23 mouse cellular contexts compared by ENCODE assay signal in the genomic region with DNA sequence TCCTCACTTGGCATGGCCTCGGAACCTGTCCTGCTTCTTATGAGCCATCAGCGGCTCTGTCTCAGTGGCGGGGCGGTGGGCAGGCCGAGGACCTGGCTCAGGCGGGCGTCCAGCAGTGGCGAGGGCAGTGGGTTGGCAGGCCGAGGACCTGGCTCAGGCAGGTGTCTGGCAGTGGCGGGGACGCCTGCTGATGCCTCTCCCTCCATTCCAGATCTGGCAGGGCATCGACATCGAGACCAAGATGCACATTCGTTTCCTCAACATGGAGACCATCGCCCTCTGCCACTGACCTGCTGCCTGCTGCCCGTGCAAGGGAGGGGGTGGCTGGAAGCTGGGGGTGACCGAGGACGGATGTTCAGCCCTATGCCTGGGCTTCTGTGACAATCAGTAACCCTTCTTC.
"Had no signal": no experiment of that assay in that cellular context is flagged by ENCODE, and none has a peak within 500 bp of the region (broad histone marks: within the 10 kb centered on the region; RNA-seq: fewer than 3 reads in every experiment).

No protein-coding gene starts in this region.

- H3K36me3 ChIP-seq: neural tube, embryonic 15.5 days had no signal

- H3K4me3 ChIP-seq: layer of hippocampus, adult 2 months; limb, embryonic 12.5 days; limb, embryonic 15.5 days; lung, embryonic 15.5 days; midbrain, embryonic 10.5 days; neural tube, embryonic 12.5 days; neural tube, embryonic 15.5 days had no signal

- H3K27me3 ChIP-seq: limb, embryonic 15.5 days; lung, embryonic 15.5 days; neural tube, embryonic 12.5 days; neural tube, embryonic 15.5 days had no signal

- H3K9ac ChIP-seq: limb, embryonic 12.5 days; limb, embryonic 15.5 days; liver, embryonic 14.5 days; lung, embryonic 15.5 days; neural tube, embryonic 12.5 days; neural tube, embryonic 15.5 days had no signal

- H3K9me3 ChIP-seq: limb, embryonic 12.5 days; limb, embryonic 15.5 days; lung, embryonic 15.5 days; midbrain, embryonic 10.5 days; neural tube, embryonic 12.5 days; neural tube, embryonic 15.5 days had no signal

- DNase-seq: kidney, adult 2 months; layer of hippocampus, adult 9-11 months; lung, adult 18-20 months; lung, postnatal 14 days; lung, postnatal 4 days; midbrain, embryonic 14.5 days; right cerebral cortex, adult 18-20 months; right cerebral cortex, postnatal 14 days; right cerebral cortex, postnatal 4 days; thymus, adult 2 months; thymus, postnatal 14 days; thymus, postnatal 4 days had no signal

- H3K27ac ChIP-seq: kidney, postnatal 0 days; layer of hippocampus, adult 2 months; limb, embryonic 12.5 days; limb, embryonic 15.5 days; liver, embryonic 14.5 days; lung, embryonic 15.5 days; midbrain, embryonic 10.5 days; neural tube, embryonic 12.5 days; neural tube, embryonic 15.5 days; stomach, postnatal 0 days had no signal

- H3K4me2 ChIP-seq: limb, embryonic 12.5 days; limb, embryonic 15.5 days; liver, embryonic 11.5 days; lung, embryonic 15.5 days; neural tube, embryonic 12.5 days; neural tube, embryonic 15.5 days had no signal
